Mouse (Mus musculus) spleen, postnatal 36 days (tissue): ENCODE data around the gene Cpvl.

Source experiments
- DNase-seq, 2 experiments: peaks; one replicate each; pipeline ENCODE4 v3.0.0; 2022; ENCODE audit warnings: low spot score in 2 of 2, mixed read lengths in 1 of 2

Gene Cpvl

DNA sequence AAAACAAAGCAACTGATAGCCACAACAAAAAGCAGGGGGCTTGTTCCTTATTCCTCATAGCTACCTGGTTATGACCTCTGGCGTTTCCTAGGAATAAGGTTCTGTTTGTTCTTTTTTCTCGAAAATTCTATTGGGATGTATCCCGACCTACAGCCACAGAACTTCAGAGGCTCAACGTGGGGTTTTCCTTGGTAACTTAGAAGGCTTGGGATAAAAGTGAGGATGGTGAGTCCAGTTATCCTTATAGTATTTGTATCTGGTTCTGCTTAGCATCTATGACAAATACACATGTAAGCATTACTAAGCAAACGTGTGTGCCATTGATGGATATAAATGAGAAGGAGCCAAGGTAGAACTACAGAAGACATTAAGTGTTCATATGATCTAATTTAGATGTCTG lies at the start of gene Cpvl:
Cpvl (minus strand) TSS at position 101 of the 400 bp plus-strand sequence.
- DNase-seq, result no peak

GRCm38 (mm10) chr6:54023846-54024245 lies 45.4 kb upstream of the Cpvl start:
- no peak for DNase-seq

- no peak for DNase-seq
These were observed 42.8 kb upstream of the Cpvl start for GRCm38 (mm10) chr6:54021123-54021789.

- DNase-seq, result no peak
These were observed 40.4 kb upstream of the Cpvl start for GRCm38 (mm10) chr6:54018861-54019260.

- DNase-seq, result no peak
These were observed 39.6 kb upstream of the Cpvl start for GRCm38 (mm10) chr6:54018038-54018437.

DNA sequence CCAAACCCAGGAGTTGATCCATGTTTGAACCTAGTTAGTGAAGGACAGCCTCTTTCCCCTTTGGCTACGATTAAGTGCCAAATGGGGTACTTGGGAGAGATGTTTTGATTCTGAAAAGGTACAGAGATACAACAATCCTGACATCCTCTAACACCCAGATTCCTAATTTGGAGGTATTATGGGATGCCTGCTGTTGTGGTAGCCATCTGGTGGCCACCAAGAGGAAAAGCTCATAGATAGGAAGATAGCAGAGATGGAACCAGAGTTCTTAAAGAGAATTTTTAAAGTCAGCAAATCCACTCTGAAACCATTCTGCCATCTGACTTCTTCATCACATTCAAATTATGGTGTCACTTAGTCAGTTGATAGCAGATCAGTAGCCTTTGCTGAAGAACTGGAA lies 33.7 kb upstream of the Cpvl start:
- no peak for DNase-seq

DNA sequence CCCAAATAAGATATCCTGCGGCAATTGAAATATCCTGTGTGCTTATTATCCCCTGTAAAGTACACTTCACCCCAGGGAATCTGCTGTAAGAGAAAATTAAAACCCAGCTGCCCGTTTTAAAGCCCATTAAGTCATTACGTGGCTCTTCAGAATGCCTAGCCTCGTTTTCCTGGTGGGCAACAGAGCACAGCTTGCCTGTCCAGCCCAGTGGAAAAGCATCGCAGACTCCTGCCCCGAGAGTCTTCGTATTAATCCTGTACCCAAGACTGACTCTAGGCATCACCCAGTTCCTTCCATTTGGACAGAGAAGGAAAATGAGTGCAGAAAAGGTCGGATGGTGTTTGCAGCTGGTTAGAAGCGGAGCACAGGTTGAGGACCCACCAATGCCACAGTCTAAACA lies 31.9 kb upstream of the Cpvl start:
- DNase-seq, result no peak

DNA sequence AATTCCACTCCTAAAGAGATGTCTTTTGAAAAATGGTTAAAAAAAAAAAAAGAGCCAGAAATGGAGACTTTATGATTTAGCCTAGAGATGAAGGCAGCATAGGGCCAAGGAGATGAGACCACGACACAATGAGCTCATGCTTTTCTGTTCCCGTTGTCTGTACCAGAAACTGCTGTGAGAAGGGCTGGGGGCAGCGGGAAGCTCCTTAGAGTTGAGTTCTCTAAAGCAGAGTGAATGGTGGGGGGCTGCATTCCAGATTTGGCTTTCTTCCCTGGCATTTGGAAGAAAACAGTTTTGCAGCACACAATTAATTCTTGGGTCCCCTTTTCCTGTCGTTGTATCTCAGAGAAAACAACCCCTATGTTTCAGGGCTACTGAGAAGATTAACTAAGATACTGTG lies 30.8 kb upstream of the Cpvl start:
- DNase-seq, result no peak

DNA sequence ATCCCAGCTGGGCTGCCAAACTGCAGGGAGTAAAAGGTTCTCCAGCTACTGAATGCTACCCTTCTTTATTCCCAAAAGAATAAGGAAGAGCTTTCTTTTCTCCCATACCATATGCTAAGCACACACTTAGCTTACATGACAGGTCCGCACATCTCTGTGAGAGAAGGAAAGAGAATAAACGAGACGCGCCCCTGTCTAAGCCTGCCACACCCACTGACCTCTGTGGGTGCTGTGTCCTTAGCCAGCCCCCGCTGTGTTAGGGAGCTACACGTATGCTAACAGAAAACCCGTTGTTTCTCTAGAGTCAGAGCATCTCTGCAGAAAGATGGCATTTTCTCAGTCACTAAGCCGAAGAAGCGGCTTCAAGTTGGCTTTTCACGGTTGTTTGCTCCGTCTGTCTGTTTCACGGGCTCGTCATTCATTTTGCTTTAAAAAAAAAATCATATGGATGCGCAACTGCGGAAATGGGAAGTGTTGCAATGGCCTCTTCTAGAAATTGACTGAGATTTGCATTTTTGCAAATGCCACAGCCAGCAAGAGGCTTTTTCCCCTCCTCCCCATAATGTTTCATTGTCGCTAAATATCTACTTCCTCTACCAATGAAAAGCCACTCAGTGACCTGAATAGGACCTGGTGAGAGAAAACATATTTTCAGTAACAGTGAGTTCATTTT lies 30.1 kb upstream of the Cpvl start:
- DNase-seq, result no peak

DNA sequence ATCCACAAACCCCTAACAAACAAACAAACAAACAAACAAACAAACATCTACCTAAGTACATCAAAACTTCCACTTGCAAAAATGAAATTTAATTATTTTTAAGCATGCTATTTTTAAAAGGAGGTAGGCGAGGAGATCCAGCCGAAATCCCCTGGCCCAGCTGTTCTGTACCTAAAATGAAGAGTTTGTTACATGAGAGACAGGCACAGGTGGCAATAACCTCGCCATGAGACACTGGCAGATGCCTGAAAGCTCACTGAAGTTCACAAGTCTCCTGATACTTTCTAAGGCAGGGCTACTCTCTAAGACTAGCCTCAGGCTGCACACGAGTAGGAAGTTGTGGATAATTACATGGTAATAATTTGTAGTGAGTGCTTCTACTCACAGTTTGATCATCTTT lies 26.8 kb upstream of the Cpvl start:
- no peak for DNase-seq

GRCm38 (mm10) chr6:53996226-53996955 lies 17.9 kb upstream of the Cpvl start:
- no peak for DNase-seq

GRCm38 (mm10) chr6:53995519-53995918 lies 17.0 kb upstream of the Cpvl start:
- no peak for DNase-seq

GRCm38 (mm10) chr6:53992386-53992785 lies 13.9 kb upstream of the Cpvl start:
- no peak for DNase-seq

DNA sequence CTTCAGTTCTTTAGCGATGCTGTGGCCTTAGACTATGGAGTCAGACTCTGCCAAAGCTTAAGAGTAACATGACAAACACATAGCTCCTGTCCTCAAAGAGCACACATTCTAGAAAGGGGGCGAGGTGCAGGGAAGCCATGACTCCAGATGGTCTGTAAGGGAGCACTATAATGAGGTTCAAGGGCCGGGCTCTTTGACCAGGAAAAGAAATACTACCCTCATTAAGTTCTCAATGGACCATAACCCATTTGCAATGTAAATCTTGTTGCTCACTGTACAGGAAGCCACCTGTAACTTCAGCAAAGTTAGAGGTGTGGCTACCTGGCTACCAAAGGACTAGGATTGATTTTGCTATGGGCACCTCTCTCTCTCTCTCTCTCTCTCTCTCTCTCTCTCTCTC lies 8.8 kb upstream of the Cpvl start:
- DNase-seq, result no peak

- no peak for DNase-seq
These were observed 8.0 kb upstream of the Cpvl start for GRCm38 (mm10) chr6:53986273-53986985.

DNA sequence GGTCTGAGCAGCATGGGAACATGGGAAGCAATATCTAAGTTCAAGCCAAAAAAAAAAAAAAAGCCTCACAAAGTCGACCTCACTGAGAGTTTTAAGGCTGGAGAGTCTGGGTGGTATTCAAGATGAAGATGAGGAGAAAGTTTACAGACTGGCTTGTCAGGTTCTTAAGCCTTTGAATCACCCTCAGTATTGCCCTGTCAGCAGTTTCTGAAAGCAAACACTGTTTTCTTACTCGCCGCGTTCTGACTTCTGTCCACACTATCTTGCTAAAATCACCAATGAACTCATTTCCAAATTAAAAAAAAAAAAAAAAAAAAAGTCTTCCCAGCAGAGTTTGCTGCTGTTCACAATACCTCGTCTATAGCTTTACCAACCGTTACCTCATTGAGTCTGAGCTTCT lies 5.3 kb upstream of the Cpvl start:
- DNase-seq, result no peak

GRCm38 (mm10) chr6:53982612-53983011 lies 4.1 kb upstream of the Cpvl start:
- no peak for DNase-seq

GRCm38 (mm10) chr6:53982047-53982600 lies 3.7 kb upstream of the Cpvl start:
- DNase-seq, result no peak

- peak in 1 of 2 experiments; percentile 3 for DNase-seq
These were observed 2.5 kb upstream of the Cpvl start for GRCm38 (mm10) chr6:53980817-53981480.

DNA sequence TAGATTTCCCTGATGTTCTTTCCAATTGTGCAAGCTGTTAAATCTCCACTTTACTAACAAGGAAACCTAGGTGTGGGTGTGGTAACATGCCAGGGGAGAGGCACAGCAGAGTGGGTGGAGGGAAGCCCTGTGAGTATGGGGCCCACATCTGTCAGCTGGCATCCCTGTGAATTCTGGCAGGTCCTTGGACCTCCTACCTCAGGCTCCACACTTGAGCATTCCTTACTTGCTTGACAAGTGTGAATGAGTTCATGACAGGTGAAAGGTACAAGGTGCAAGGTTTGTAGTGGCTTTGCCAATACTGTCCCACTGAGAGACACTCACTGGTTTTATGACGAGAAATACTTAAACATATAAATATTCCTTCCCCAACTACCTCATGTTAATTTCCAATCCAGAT lies 4.4 kb downstream of the Cpvl start:
- DNase-seq, result no peak

GRCm38 (mm10) chr6:53973468-53973867 lies 5.0 kb downstream of the Cpvl start:
- no peak for DNase-seq
